Mouse (Mus musculus) stomach, embryonic 14.5 days (tissue): ENCODE results near the gene Cage1. TPM values are rescaled to one million over a fixed set of nuclear protein-coding genes. Genes with fewer than 3 reads are reported as not detected.

Source experiments
- ATAC-seq: fragments of 200-750 bp; cut with Nextera tagmentation; 2 replicates; pipeline ENCODE4 v1.8.0; 2017; ENCODE audit warnings: low read depth, moderate TSS enrichment; ENCODE audit not compliant: insufficient number of reproducible peaks, insufficient read depth, low FRiP score
- H3K27ac ChIP-seq: fragments of 300-500 bp; sonication (generic); 2 replicates; pipeline ENCODE4 v1.5.1; 2014; ENCODE audit warnings: mild to moderate bottlenecking, low read length, moderate library complexity, mixed read lengths
- H3K27me3 ChIP-seq: fragments of 300-500 bp; sonication (generic); 2 replicates; pipeline ENCODE4 v1.6.1; 2014; ENCODE audit warnings: low read length, control low read depth, mixed read lengths; ENCODE audit not compliant: control insufficient read depth, insufficient read depth
- H3K36me3 ChIP-seq: fragments of 300-500 bp; sonication (generic); 2 replicates; pipeline ENCODE4 v1.6.1; 2014; ENCODE audit warnings: mild to moderate bottlenecking, control low read depth, low read length, moderate library complexity, mixed read lengths; ENCODE audit not compliant: control insufficient read depth, insufficient read depth
- H3K4me1 ChIP-seq: fragments of 300-500 bp; sonication (generic); 2 replicates; pipeline ENCODE4 v1.6.1; 2014; ENCODE audit warnings: low read length, control low read depth, mixed read lengths; ENCODE audit not compliant: control insufficient read depth, insufficient read depth
- H3K4me2 ChIP-seq: fragments of 300-500 bp; sonication (generic); replicated peaks from 2 replicates; pipeline ENCODE4 v1.6.1; 2014; ENCODE audit warnings: low read depth, low read length, control low read depth
- H3K4me3 ChIP-seq: fragments of 300-500 bp; sonication (generic); 2 replicates; pipeline ENCODE4 v1.5.1; 2014; ENCODE audit warnings: low read depth, low read length, control low read depth
- H3K9ac ChIP-seq: fragments of 300-500 bp; sonication (generic); replicated peaks from 2 replicates; pipeline ENCODE4 v1.6.1; 2014; ENCODE audit warnings: low read depth, mild to moderate bottlenecking, control low read depth, low read length, moderate library complexity, mixed read lengths
- H3K9me3 ChIP-seq: fragments of 300-500 bp; sonication (generic); 2 replicates; pipeline ENCODE4 v1.6.1; 2016; ENCODE audit warnings: low read depth, low read length, control low read depth; ENCODE audit not compliant: control insufficient read depth
- WGBS: fragments of 180-500 bp; shearing (Covaris S2); extraction: QIAGEN DNeasy Blood & Tissue Kit; methylation state at CpG from one replicate; pipeline ENCODE4 v1.1.7; 2014; 5-methylcytosine and 5-hydroxymethylcytosine counted together
- polyA plus RNA-seq: library from polyadenylated mRNA; unstranded; fragments of >200 nt; fragmentation: Nextera tagmentation; extraction: Ambion mirVana; gene quantifications from 2 replicates; pipeline ENCODE4 v1.2.1, GENCODE M21; 2014

The Cage1 gene
- polyA plus RNA-seq, 1 experiment from 2014 or later = 1.1 TPM

DNA sequence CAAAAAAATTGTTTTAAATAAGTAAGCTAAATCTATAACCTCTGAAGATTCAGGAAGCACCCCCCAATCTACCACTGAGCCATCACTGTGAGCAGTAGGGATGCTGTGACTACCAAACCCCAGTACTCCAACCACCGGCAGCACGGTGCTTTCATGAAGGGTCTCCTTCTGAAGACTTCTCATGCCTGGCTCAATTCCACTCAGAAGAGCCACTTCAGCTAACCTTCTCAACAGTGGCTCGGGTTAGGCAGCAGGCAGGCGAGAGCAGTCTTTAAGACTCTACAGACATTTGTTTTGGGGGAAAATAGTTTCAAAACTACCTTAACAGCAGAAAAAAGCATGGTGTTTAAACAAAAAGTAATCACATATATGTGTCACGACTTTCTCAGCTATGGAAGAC, 55.8 kb downstream of the Cage1 start:
- WGBS = 91% methylated on average over 5 of the region's 5 CpGs
- H3K36me3 ChIP-seq = peaks cover 83% of the 10 kb centered on the region
- H3K9me3 ChIP-seq = no peaks in the 10 kb centered on the region
- H3K27ac ChIP-seq = no peak overlapping the region
- H3K4me2 ChIP-seq = no peak overlapping the region
- H3K27me3 ChIP-seq = no peaks in the 10 kb centered on the region
- ATAC-seq = no peak
- H3K4me3 ChIP-seq = no peak overlapping the region
- no peaks in the 10 kb centered on the region for H3K4me1 ChIP-seq
- H3K9ac ChIP-seq = no peak overlapping the region

DNA sequence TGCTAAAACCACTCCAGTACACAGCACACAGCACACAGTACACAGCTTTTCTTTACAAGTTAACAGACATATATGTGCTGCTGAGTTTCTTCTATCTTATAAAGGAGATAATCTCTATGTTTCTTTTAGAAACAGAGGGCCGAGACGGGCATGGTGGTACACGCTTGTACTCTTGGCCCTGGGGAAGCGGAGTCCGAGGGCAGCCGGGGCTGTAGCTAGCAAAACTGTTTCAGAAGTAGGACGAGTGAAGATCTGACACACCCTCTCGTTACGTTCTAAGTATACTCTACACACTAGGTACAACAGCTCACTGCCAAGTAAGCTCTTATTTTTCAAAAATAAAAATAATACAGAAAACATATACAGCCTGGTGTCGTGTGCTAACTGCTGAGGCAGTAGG, 56.5 kb downstream of the Cage1 start:
- H3K27ac ChIP-seq = no peak overlapping the region
- no peaks in the 10 kb centered on the region for H3K4me1 ChIP-seq
- no peaks in the 10 kb centered on the region for H3K27me3 ChIP-seq
- peaks cover 77% of the 10 kb centered on the region for H3K36me3 ChIP-seq
- 96% methylated on average over 10 of the region's 10 CpGs for WGBS
- no peak overlapping the region for H3K4me3 ChIP-seq
- H3K4me2 ChIP-seq = no peak overlapping the region
- H3K9me3 ChIP-seq = no peaks in the 10 kb centered on the region
- ATAC-seq = no peak
- H3K9ac ChIP-seq = no peak overlapping the region

DNA sequence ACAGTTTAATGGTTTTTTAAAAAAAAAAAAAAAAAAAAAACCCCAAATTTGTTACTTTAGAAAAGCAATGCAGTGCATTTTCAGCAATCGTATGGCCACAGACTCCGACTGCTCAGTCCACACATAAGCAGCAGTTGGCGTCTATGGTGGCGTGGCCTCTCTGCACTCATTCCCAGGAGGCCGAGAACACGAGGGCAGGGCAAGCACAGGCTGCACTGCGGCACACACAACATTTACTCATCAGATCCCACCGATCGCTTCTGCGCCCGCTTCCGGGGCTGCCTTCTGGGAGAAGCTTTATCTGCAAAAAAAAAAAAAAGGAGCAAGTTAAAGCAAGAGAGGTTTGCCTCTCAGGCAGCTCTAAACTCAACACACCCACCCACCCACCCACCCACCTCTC, 57.4 kb downstream of the Cage1 start:
- WGBS = 91% methylated on average over 12 of the region's 12 CpGs
- Histone ChIP-seq H3K4me3 (no peak overlapping the region), H3K36me3 (peaks cover 71% of the 10 kb centered on the region), H3K9me3 (no peaks in the 10 kb centered on the region), H3K27ac (no peak overlapping the region), H3K9ac (no peak overlapping the region), H3K27me3 (no peaks in the 10 kb centered on the region), H3K4me1 (no peaks in the 10 kb centered on the region), H3K4me2 (no peak overlapping the region)
- ATAC-seq = no peak

DNA sequence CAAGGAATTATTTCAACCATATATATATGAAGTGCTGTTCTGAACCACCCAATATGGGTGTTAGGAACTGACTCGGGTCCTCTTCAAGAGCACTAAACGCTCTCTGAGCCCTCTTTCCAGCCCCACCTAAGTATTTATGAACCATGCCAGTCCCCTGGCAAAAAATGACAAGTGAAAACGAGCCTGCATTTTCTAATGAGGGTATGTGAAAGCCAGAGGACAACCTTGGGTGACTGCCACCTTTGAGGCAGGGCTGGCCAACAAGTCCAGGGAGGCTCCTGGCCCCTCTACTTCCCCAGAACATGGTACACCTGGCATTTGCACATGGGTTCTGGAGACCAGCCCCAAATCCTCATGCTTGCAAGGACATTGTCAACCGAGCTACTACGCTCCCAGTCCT, 62.1 kb downstream of the Cage1 start:
- no peak overlapping the region for H3K4me3 ChIP-seq
- H3K27ac ChIP-seq = no peak overlapping the region
- H3K4me2 ChIP-seq = no peak overlapping the region
- peaks cover 27% of the 10 kb centered on the region for H3K36me3 ChIP-seq
- H3K9ac ChIP-seq = no peak overlapping the region
- no peaks in the 10 kb centered on the region for H3K27me3 ChIP-seq
- H3K9me3 ChIP-seq = no peaks in the 10 kb centered on the region
- no peaks in the 10 kb centered on the region for H3K4me1 ChIP-seq
- WGBS = 92% methylated on average over 5 of the region's 5 CpGs
- ATAC-seq = no peak

DNA sequence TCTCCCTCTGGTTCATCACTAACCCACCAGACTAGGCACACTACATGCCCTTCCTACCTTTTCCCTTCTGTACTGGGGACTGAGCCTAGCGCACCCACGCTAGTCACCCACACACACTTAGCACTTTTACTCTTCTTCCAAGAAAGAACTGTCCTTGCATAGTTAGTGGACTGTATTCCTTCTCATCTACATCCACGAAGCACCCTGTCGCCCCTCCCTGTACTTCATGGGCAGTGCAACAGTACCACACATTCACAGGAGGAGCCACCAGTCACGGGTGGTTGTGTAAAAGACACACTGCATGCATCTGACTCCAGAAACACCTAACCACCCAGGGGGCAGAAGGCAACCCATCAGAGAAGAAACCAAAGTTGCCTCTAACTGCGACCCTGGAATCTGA, 62.8 kb downstream of the Cage1 start:
- ATAC-seq = no peak
- H3K4me3 ChIP-seq = no peak overlapping the region
- no peak overlapping the region for H3K4me2 ChIP-seq
- no peaks in the 10 kb centered on the region for H3K4me1 ChIP-seq
- 87% methylated on average over 6 of the region's 6 CpGs for WGBS
- no peaks in the 10 kb centered on the region for H3K27me3 ChIP-seq
- H3K9ac ChIP-seq = no peak overlapping the region
- H3K36me3 ChIP-seq = peaks cover 20% of the 10 kb centered on the region
- H3K27ac ChIP-seq = no peak overlapping the region
- no peaks in the 10 kb centered on the region for H3K9me3 ChIP-seq

DNA sequence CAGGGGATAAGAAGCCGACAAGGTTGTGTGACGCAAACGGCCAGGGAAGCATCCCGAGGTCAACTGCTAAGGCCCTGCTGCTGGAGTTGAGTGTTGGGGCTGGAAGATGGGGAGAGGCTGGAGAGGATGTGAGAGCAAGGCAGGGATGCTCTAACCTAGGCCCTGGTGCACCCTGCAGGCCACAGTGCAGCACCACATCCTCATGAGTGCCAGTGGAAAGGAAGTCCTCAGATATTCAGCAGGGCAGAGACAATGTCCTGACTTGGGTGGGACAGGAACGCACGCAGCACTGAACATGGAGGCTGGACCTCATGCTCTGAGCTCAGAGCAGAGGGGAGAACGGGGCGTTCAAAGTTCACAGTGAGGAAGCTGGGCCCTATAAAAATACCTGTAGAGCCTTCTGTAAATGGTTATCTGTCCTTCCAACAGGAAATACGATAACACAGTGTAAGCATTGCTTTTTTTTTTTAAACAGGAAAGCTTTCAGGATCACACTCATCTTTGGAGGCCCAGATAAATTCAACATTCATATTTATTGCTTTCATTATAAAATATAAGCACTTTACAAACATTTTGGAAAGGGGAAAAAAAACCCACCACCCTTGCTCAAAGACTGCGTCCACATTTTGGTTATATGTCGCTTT, 65.9 kb downstream of the Cage1 start:
- no peaks in the 10 kb centered on the region for H3K9me3 ChIP-seq
- no peak overlapping the region for H3K4me3 ChIP-seq
- no peak overlapping the region for H3K9ac ChIP-seq
- H3K4me2 ChIP-seq = no peak overlapping the region
- no peaks in the 10 kb centered on the region for H3K36me3 ChIP-seq
- no peak for ATAC-seq
- 74% methylated on average over 11 of the region's 11 CpGs for WGBS
- H3K4me1 ChIP-seq = peaks cover 14% of the 10 kb centered on the region; the same call in 1 of the 2 replicates
- no peaks in the 10 kb centered on the region for H3K27me3 ChIP-seq
- no peak overlapping the region for H3K27ac ChIP-seq

DNA sequence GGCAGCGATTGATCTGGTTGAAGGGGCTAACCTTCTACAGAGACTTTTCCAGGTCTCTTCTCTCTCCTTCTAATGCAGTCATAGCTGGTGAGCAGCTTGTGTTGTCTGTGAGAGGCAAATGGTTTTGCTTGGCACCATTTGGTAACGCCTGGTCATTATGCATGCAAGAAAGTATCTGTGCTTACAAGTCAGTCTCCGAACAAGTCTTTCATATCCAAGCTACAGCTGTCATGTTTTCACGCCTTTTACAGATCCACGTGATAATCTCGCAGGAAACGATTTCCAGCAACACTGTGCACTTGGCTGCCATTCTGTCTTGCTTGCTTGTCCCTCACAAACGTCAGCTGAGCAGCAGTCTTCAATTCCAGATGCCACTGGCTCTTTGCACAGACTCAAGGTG, 66.9 kb downstream of the Cage1 start:
- Histone ChIP-seq H3K36me3 (no peaks in the 10 kb centered on the region), H3K27me3 (no peaks in the 10 kb centered on the region), H3K4me2 (no peak overlapping the region), H3K4me3 (no peak overlapping the region), H3K9ac (no peak overlapping the region), H3K27ac (no peak overlapping the region), H3K4me1 (peaks cover 16% of the 10 kb centered on the region; the same call in 1 of the 2 replicates), H3K9me3 (no peaks in the 10 kb centered on the region)
- 59% methylated on average over 8 of the region's 8 CpGs for WGBS
- ATAC-seq = no peak

DNA sequence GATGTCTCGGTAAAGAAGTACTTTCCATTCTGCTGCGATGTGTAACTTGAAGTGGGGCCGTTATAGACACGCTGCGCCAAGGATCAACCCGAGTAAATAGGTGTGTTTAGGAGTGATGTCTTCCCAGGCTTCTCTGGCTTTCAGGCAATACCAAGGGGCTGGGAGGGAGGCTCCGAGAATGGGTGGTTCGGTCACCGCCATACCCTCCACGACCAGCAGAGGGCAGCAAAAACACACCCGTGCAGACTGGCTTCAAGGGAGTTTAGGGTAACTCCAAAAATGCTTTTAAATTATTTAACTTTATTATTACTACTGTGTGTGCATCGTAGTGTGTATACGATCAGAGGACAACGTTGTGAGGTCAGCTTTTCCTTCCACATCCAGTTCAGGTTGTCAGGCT, 67.5 kb downstream of the Cage1 start:
- Histone ChIP-seq H3K27ac (no peak overlapping the region), H3K36me3 (no peaks in the 10 kb centered on the region), H3K27me3 (no peaks in the 10 kb centered on the region), H3K4me3 (no peak overlapping the region), H3K4me2 (no peak overlapping the region), H3K9ac (no peak overlapping the region), H3K4me1 (peaks cover 17% of the 10 kb centered on the region; the same call in 1 of the 2 replicates), H3K9me3 (no peaks in the 10 kb centered on the region)
- 8% methylated on average over 14 of the region's 14 CpGs for WGBS
- no peak for ATAC-seq

DNA sequence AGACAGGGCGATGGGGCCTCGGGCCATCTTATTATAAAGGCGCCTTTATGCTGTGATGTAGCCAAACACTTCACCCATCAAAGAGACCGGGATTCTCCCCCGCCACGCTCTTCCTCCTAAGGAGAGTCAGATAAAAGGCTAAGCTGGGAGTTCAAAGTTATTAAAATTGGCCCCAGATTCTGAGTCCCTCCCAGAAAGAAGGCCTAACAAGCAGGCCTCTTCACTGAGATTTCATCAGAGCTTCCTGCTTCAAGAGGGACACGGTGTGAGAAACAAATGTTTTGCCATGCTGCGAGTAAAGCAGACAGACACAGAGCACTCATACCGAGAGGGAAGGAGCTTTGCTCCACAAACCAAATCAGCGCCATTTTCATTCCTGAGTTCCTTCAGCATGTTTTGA, 69.3 kb downstream of the Cage1 start:
- 54% methylated on average over 10 of the region's 10 CpGs for WGBS
- H3K4me1 ChIP-seq = peaks cover 22% of the 10 kb centered on the region; the same call in 1 of the 2 replicates

More for the DNA sequence above, 69.3 kb downstream of the Cage1 start:
- Histone ChIP-seq H3K27me3 (no peaks in the 10 kb centered on the region), H3K27ac (peak overlapping the region; percentile 48; the same call in 1 of the 2 replicates), H3K9me3 (no peaks in the 10 kb centered on the region), H3K4me2 (peak overlapping the region; percentile 5; the same call in 1 of the 2 replicates), H3K36me3 (no peaks in the 10 kb centered on the region), H3K4me3 (no peak overlapping the region), H3K9ac (no peak overlapping the region)
- ATAC-seq = no peak
